Mouse (Mus musculus) limb, embryonic 10.5 days (tissue): ENCODE results near the gene Plcb1. TPM values are rescaled to one million over a fixed set of nuclear protein-coding genes. Genes with fewer than 3 reads are reported as not detected.

Experiments
- DNase-seq: peaks from one replicate; pipeline ENCODE4 v3.0.0-alpha.2; 2017; ENCODE audit warnings: low spot score
- H3K27ac ChIP-seq: fragments of 300-500 bp; sonication (generic); 2 replicates; pipeline ENCODE4 v1.5.1; 2016; ENCODE audit warnings: mild to moderate bottlenecking
- H3K27me3 ChIP-seq: fragments of 300-500 bp; sonication (generic); 2 replicates; pipeline ENCODE4 v1.6.1; 2016; ENCODE audit warnings: low read depth, mild to moderate bottlenecking; ENCODE audit not compliant: poor library complexity, severe bottlenecking
- H3K36me3 ChIP-seq: fragments of 300-500 bp; sonication (generic); 2 replicates; pipeline ENCODE4 v1.6.1; 2016; ENCODE audit warnings: mild to moderate bottlenecking, moderate library complexity
- H3K4me1 ChIP-seq: fragments of 300-500 bp; sonication (generic); 2 replicates; pipeline ENCODE4 v1.6.1; 2016
- H3K4me3 ChIP-seq: fragments of 300-500 bp; sonication (generic); 2 replicates; pipeline ENCODE4 v1.5.1; 2016; ENCODE audit warnings: mild to moderate bottlenecking, moderate library complexity
- H3K9me3 ChIP-seq: fragments of 300-500 bp; sonication (generic); replicated peaks from 2 replicates; pipeline ENCODE4 v1.6.1; 2016; ENCODE audit warnings: mild to moderate bottlenecking
- WGBS: fragments of 180-500 bp; shearing (Covaris S2); methylation state at CpG from one replicate; pipeline ENCODE4 v1.1.7; 2016; 5-methylcytosine and 5-hydroxymethylcytosine counted together
- polyA plus RNA-seq: library from polyadenylated mRNA; unstranded; fragments of >200 nt; fragmentation: Nextera tagmentation; extraction: Ambion mirVana; gene quantifications from 2 replicates; pipeline ENCODE4 v1.2.1, GENCODE M21; 2016

Gene Plcb1
- polyA plus RNA-seq, 1 experiment from 2014 or later, result 12.2 TPM

GRCm38 (mm10) chr2:135161673-135162072 lies 375.8 kb downstream of the Plcb1 start:
- no peak for DNase-seq
- H3K27me3 ChIP-seq, result no peaks in the 10 kb centered on the region
- H3K27ac ChIP-seq, result no peak overlapping the region
- H3K36me3 ChIP-seq, result no peaks in the 10 kb centered on the region
- H3K4me1 ChIP-seq, result no peaks in the 10 kb centered on the region
- H3K9me3 ChIP-seq, result no peaks in the 10 kb centered on the region
- H3K4me3 ChIP-seq, result no peak overlapping the region
- WGBS, result 98% methylated on average over 4 of the region's 4 CpGs

- no peak overlapping the region for H3K4me3 ChIP-seq
- DNase-seq, result no peak
- no peak overlapping the region for H3K27ac ChIP-seq
- WGBS, result 83% methylated on average over 3 of the region's 3 CpGs
- H3K27me3 ChIP-seq, result no peaks in the 10 kb centered on the region
- no peaks in the 10 kb centered on the region for H3K4me1 ChIP-seq
- no peaks in the 10 kb centered on the region for H3K9me3 ChIP-seq
- no peaks in the 10 kb centered on the region for H3K36me3 ChIP-seq
These were observed 379.6 kb downstream of the Plcb1 start for GRCm38 (mm10) chr2:135165512-135165911.

GRCm38 (mm10) chr2:135175544-135175943 lies 389.7 kb downstream of the Plcb1 start:
- H3K9me3 ChIP-seq, result no peaks in the 10 kb centered on the region
- H3K4me1 ChIP-seq, result no peaks in the 10 kb centered on the region
- H3K36me3 ChIP-seq, result no peaks in the 10 kb centered on the region
- no peaks in the 10 kb centered on the region for H3K27me3 ChIP-seq
- no peak overlapping the region for H3K27ac ChIP-seq
- no peak overlapping the region for H3K4me3 ChIP-seq
- no peak for DNase-seq
- 82% methylated on average over 4 of the region's 4 CpGs for WGBS

GRCm38 (mm10) chr2:135187659-135188058 lies 401.8 kb downstream of the Plcb1 start:
- WGBS, result 78% methylated on average over 6 of the region's 6 CpGs
- no peak for DNase-seq
- H3K9me3 ChIP-seq, result no peaks in the 10 kb centered on the region
- H3K27me3 ChIP-seq, result no peaks in the 10 kb centered on the region
- no peaks in the 10 kb centered on the region for H3K36me3 ChIP-seq
- no peak overlapping the region for H3K4me3 ChIP-seq
- no peak overlapping the region for H3K27ac ChIP-seq
- H3K4me1 ChIP-seq, result no peaks in the 10 kb centered on the region

GRCm38 (mm10) chr2:135200830-135201229 lies 415.0 kb downstream of the Plcb1 start:
- Histone ChIP-seq H3K36me3 (no peaks in the 10 kb centered on the region), H3K9me3 (no peaks in the 10 kb centered on the region), H3K4me1 (no peaks in the 10 kb centered on the region), H3K27ac (no peak overlapping the region), H3K4me3 (no peak overlapping the region), H3K27me3 (no peaks in the 10 kb centered on the region)
- 92% methylated on average over 3 of the region's 3 CpGs for WGBS
- DNase-seq, result no peak

- DNase-seq, result no peak
- WGBS, result 92% methylated on average over 4 of the region's 4 CpGs
- H3K27me3 ChIP-seq, result no peaks in the 10 kb centered on the region
- H3K36me3 ChIP-seq, result no peaks in the 10 kb centered on the region
- H3K9me3 ChIP-seq, result no peaks in the 10 kb centered on the region
- H3K27ac ChIP-seq, result no peak overlapping the region
- H3K4me1 ChIP-seq, result no peaks in the 10 kb centered on the region
- H3K4me3 ChIP-seq, result no peak overlapping the region
These were observed 416.5 kb downstream of the Plcb1 start for GRCm38 (mm10) chr2:135202390-135202789.

- peak; percentile 23 for DNase-seq
- H3K4me1 ChIP-seq, result no peaks in the 10 kb centered on the region
- no peak overlapping the region for H3K27ac ChIP-seq
- no peak overlapping the region for H3K4me3 ChIP-seq
- H3K36me3 ChIP-seq, result no peaks in the 10 kb centered on the region
- WGBS, result 89% methylated on average over 11 of the region's 11 CpGs
- no peaks in the 10 kb centered on the region for H3K9me3 ChIP-seq
- no peaks in the 10 kb centered on the region for H3K27me3 ChIP-seq
These were observed 418.6 kb downstream of the Plcb1 start for GRCm38 (mm10) chr2:135204141-135205120.

- Histone ChIP-seq H3K9me3 (no peaks in the 10 kb centered on the region), H3K36me3 (no peaks in the 10 kb centered on the region), H3K27me3 (no peaks in the 10 kb centered on the region), H3K4me3 (no peak overlapping the region), H3K4me1 (no peaks in the 10 kb centered on the region), H3K27ac (no peak overlapping the region)
- DNase-seq, result no peak
- WGBS, result 97% methylated on average over 1 of the region's 1 CpGs
These were observed 423.0 kb downstream of the Plcb1 start for GRCm38 (mm10) chr2:135208890-135209289.

- no peaks in the 10 kb centered on the region for H3K4me1 ChIP-seq
- H3K27ac ChIP-seq, result no peak overlapping the region
- H3K4me3 ChIP-seq, result no peak overlapping the region
- 37% methylated on average over 4 of the region's 4 CpGs for WGBS
- no peaks in the 10 kb centered on the region for H3K27me3 ChIP-seq
- no peak for DNase-seq
- no peaks in the 10 kb centered on the region for H3K36me3 ChIP-seq
- no peaks in the 10 kb centered on the region for H3K9me3 ChIP-seq
These were observed 429.0 kb downstream of the Plcb1 start for GRCm38 (mm10) chr2:135214746-135215448.

- H3K9me3 ChIP-seq, result no peaks in the 10 kb centered on the region
- H3K36me3 ChIP-seq, result no peaks in the 10 kb centered on the region
- WGBS, result 83% methylated on average over 3 of the region's 3 CpGs
- no peak overlapping the region for H3K27ac ChIP-seq
- no peaks in the 10 kb centered on the region for H3K27me3 ChIP-seq
- no peak for DNase-seq
- no peaks in the 10 kb centered on the region for H3K4me1 ChIP-seq
- no peak overlapping the region for H3K4me3 ChIP-seq
These were observed 433.5 kb downstream of the Plcb1 start for GRCm38 (mm10) chr2:135219406-135219805.

GRCm38 (mm10) chr2:135225604-135226025 lies 439.7 kb downstream of the Plcb1 start:
- no peak for DNase-seq
- Histone ChIP-seq H3K27ac (no peak overlapping the region), H3K4me3 (no peak overlapping the region), H3K4me1 (no peaks in the 10 kb centered on the region), H3K36me3 (no peaks in the 10 kb centered on the region), H3K27me3 (no peaks in the 10 kb centered on the region), H3K9me3 (no peaks in the 10 kb centered on the region)
- WGBS, result 86% methylated on average over 3 of the region's 3 CpGs

- WGBS, result 91% methylated on average over 3 of the region's 3 CpGs
- Histone ChIP-seq H3K27me3 (no peaks in the 10 kb centered on the region), H3K27ac (no peak overlapping the region), H3K36me3 (no peaks in the 10 kb centered on the region), H3K9me3 (no peaks in the 10 kb centered on the region), H3K4me3 (no peak overlapping the region), H3K4me1 (no peaks in the 10 kb centered on the region)
- DNase-seq, result no peak
These were observed 444.4 kb downstream of the Plcb1 start for GRCm38 (mm10) chr2:135230262-135230661.

GRCm38 (mm10) chr2:135242662-135243316 lies 456.9 kb downstream of the Plcb1 start:
- no peaks in the 10 kb centered on the region for H3K27me3 ChIP-seq
- H3K4me1 ChIP-seq, result no peaks in the 10 kb centered on the region
- 92% methylated on average over 1 of the region's 1 CpGs for WGBS
- H3K36me3 ChIP-seq, result no peaks in the 10 kb centered on the region
- no peak for DNase-seq
- H3K9me3 ChIP-seq, result no peaks in the 10 kb centered on the region
- no peak overlapping the region for H3K27ac ChIP-seq
- H3K4me3 ChIP-seq, result no peak overlapping the region
